Comparison of ENCODE assay signal across 9 mouse cellular contexts in genomic region chr13:109615785-109616281, GRCm38 (mm10).
DNase-seq lines count a peak whose midpoint lies in the region; ATAC-seq and TF ChIP-seq lines count a peak whose summit lies in the region.
"Had no signal": no experiment of that assay in that cellular context is flagged by ENCODE, and none has a peak within 500 bp of the region (broad histone marks: within the 10 kb centered on the region; RNA-seq: fewer than 3 reads in every experiment).

No protein-coding gene starts in this region.

- TF ChIP-seq CTCF in G1E (IDR thresholded peaks at IDR 0.05; ENCODE audit: low read depth, low read length): no peak

- WGBS in hindbrain, embryonic 14.5 days: 17% methylated on average over 7 of the region's 7 CpGs
- WGBS in hindbrain, embryonic 12.5 days: 16% methylated on average over 7 of the region's 7 CpGs
- 13% methylated on average over 7 of the region's 7 CpGs for WGBS in midbrain, embryonic 16.5 days

- intact Hi-C loops in gastrocnemius, postnatal 14 days (cut with DNase I; ENCODE audit: low total_unique reads): loop anchor here (5.0 kb wide), 1 partner anchor 121 kb away; no protein-coding TSS in a partner anchor

- no peaks in the 10 kb centered on the region for H3K9me3 ChIP-seq in hindbrain, embryonic 14.5 days (ENCODE audit: control insufficient read depth, low read length)
- H3K9me3 ChIP-seq in hindbrain, embryonic 12.5 days (replicated peaks): no peaks in the 10 kb centered on the region
- H3K9me3 ChIP-seq in G1E (replicated peaks): peaks cover 1% of the 10 kb centered on the region; the same call in 1 of the 2 replicates
- H3K9me3 ChIP-seq in midbrain, embryonic 16.5 days (replicated peaks; ENCODE audit: control insufficient read depth, low read length, poor library complexity, severe bottlenecking): no peaks in the 10 kb centered on the region
- H3K9me3 ChIP-seq: embryonic facial prominence, embryonic 12.5 days had no signal

- peaks cover 5% of the 10 kb centered on the region; the same call in 1 of the 2 replicates for H3K4me1 ChIP-seq in hindbrain, embryonic 14.5 days (replicated peaks; ENCODE audit: control insufficient read depth, insufficient read depth, low read length)
- peaks cover 7% of the 10 kb centered on the region; the same call in 1 of the 2 replicates for H3K4me1 ChIP-seq in hindbrain, embryonic 12.5 days
- H3K4me1 ChIP-seq in G1E (ENCODE audit: insufficient read depth, low read depth, low read length): peaks cover 36% of the 10 kb centered on the region
- H3K4me1 ChIP-seq in midbrain, embryonic 16.5 days (ENCODE audit: control insufficient read depth, insufficient read depth, low read length): peaks cover 5% of the 10 kb centered on the region; the same call in 1 of the 2 replicates

- H3K4me3 ChIP-seq in hindbrain, embryonic 14.5 days (replicated peaks; ENCODE audit: low read length): no peak overlapping the region
- H3K4me3 ChIP-seq in hindbrain, embryonic 12.5 days: no peak overlapping the region
- H3K4me3 ChIP-seq in G1E (ENCODE audit: low read depth, low read length): no peak overlapping the region; the same call in 1 of the 2 replicates
- no peak overlapping the region for H3K4me3 ChIP-seq in midbrain, embryonic 16.5 days (ENCODE audit: low read depth, low read length)
- H3K4me3 ChIP-seq: embryonic facial prominence, embryonic 12.5 days had no signal

- H3K27ac ChIP-seq in hindbrain, embryonic 14.5 days: no peak overlapping the region
- no peak overlapping the region for H3K27ac ChIP-seq in hindbrain, embryonic 12.5 days
- no peak overlapping the region for H3K27ac ChIP-seq in midbrain, embryonic 16.5 days (ENCODE audit: low read length)
- H3K27ac ChIP-seq: embryonic facial prominence, embryonic 12.5 days had no signal

- no peak overlapping the region for H3K9ac ChIP-seq in hindbrain, embryonic 14.5 days
- H3K9ac ChIP-seq in hindbrain, embryonic 12.5 days: no peak overlapping the region
- H3K9ac ChIP-seq in midbrain, embryonic 16.5 days (ENCODE audit: low read depth, low read length): no peak overlapping the region
- H3K9ac ChIP-seq: embryonic facial prominence, embryonic 12.5 days had no signal

- no peaks in the 10 kb centered on the region for H3K27me3 ChIP-seq in hindbrain, embryonic 14.5 days (ENCODE audit: control insufficient read depth, insufficient read depth, low read length)
- no peaks in the 10 kb centered on the region for H3K27me3 ChIP-seq in hindbrain, embryonic 12.5 days
- H3K27me3 ChIP-seq in G1E (ENCODE audit: insufficient read depth, low read length): peaks cover 3% of the 10 kb centered on the region; the same call in 1 of the 2 replicates
- no peaks in the 10 kb centered on the region for H3K27me3 ChIP-seq in midbrain, embryonic 16.5 days (ENCODE audit: control insufficient read depth, insufficient read depth, low read depth, low read length)
- H3K27me3 ChIP-seq: embryonic facial prominence, embryonic 12.5 days had no signal

- H3K36me3 ChIP-seq in hindbrain, embryonic 14.5 days (replicated peaks; ENCODE audit: control insufficient read depth, insufficient read depth): no peaks in the 10 kb centered on the region
- no peaks in the 10 kb centered on the region for H3K36me3 ChIP-seq in hindbrain, embryonic 12.5 days
- H3K36me3 ChIP-seq in G1E (replicated peaks): no peaks in the 10 kb centered on the region
- no peaks in the 10 kb centered on the region for H3K36me3 ChIP-seq in midbrain, embryonic 16.5 days (ENCODE audit: control insufficient read depth, insufficient read depth, low read length)
- H3K36me3 ChIP-seq: embryonic facial prominence, embryonic 12.5 days had no signal

- no peak for ATAC-seq in hindbrain, embryonic 14.5 days (ENCODE audit: low FRiP score)
- ATAC-seq in hindbrain, embryonic 12.5 days (ENCODE audit: low FRiP score): no peak
- ATAC-seq in G1E (ENCODE audit: extremely low read depth, insufficient number of reproducible peaks, low FRiP score, poor library complexity, severe bottlenecking): peak; percentile 54
- ATAC-seq in common myeloid progenitor, adult 5-6 weeks (replicated peaks; ENCODE audit: low read depth, poor library complexity, severe bottlenecking): peak; percentile 81
- 0 out of 2 replicates have a peak, but pooled peaks have one; percentile 33 for ATAC-seq in midbrain, embryonic 16.5 days

- DNase-seq in hindbrain, embryonic 14.5 days (ENCODE audit: low spot score): peak; percentile 73
- DNase-seq in G1E (ENCODE audit: low spot score): peak; percentile 11
- peak; percentile 79 for DNase-seq in kidney, adult 9 months
- no peak for DNase-seq in gastrocnemius, postnatal 14 days
- DNase-seq in spleen, postnatal 36 days (ENCODE audit: low spot score in 2 of 2): no peak

- no peak overlapping the region for H3K4me2 ChIP-seq in hindbrain, embryonic 14.5 days (replicated peaks)
- H3K4me2 ChIP-seq in hindbrain, embryonic 12.5 days (replicated peaks): no peak overlapping the region
- peak overlapping the region; percentile 26 for H3K4me2 ChIP-seq in midbrain, embryonic 16.5 days (ENCODE audit: low read length)
- H3K4me2 ChIP-seq: embryonic facial prominence, embryonic 12.5 days had no signal

Comparison
In these comparisons a context has a peak if more than half of its experiments do, and no peak if none do; other contexts are left out.
1. ATAC-seq: peak in G1E (single experiment), common myeloid progenitor, adult 5-6 weeks (single experiment) and midbrain, embryonic 16.5 days (single experiment); none in hindbrain, embryonic 14.5 days (single experiment) and hindbrain, embryonic 12.5 days (single experiment).
2. DNase-seq: peak in hindbrain, embryonic 14.5 days (single experiment), G1E (single experiment) and kidney, adult 9 months (single experiment); none in gastrocnemius, postnatal 14 days (single experiment) and spleen, postnatal 36 days (0 of 2).